Mouse (Mus musculus) cerebellum, adult 2 months (tissue): ENCODE data around the gene Mrpl2. TPM values are rescaled to one million over a fixed set of nuclear protein-coding genes. Genes with fewer than 3 reads are reported as not detected.
A peak's percentile ranks its signal among the peaks of the same experiment; 100 is the strongest.

Experiments
- DNase-seq, 2 experiments: peaks; one replicate each; pipeline ENCODE4 v3.0.0; 2021
- H3K27ac ChIP-seq: fragments of 200-500 bp; 2 replicates; pipeline ENCODE4 v1.5.1; 2012; ENCODE audit warnings: low read length, control low read depth, inconsistent platforms; ENCODE audit not compliant: insufficient read depth
- H3K27me3 ChIP-seq: fragments of 200-500 bp; 2 replicates; pipeline ENCODE4 v1.6.1; 2012; ENCODE audit warnings: inconsistent platforms, mild to moderate bottlenecking, low read length, moderate library complexity; ENCODE audit not compliant: control insufficient read depth, insufficient read depth
- H3K4me1 ChIP-seq: fragments of 200-500 bp; 2 replicates; pipeline ENCODE4 v1.6.1; 2011; ENCODE audit warnings: low read length; ENCODE audit not compliant: control insufficient read depth, insufficient read depth
- H3K4me3 ChIP-seq: fragments of 200-500 bp; replicated peaks from 2 replicates; pipeline ENCODE3; 2011; ENCODE audit warnings: mild to moderate bottlenecking, low read depth, low read length, control low read depth; ENCODE audit not compliant: insufficient read depth
- CTCF ChIP-seq: fragments of 200-500 bp; IDR thresholded peaks from 2 replicates; pipeline ENCODE4 v1.5.1; 2011; ENCODE audit warnings: low read depth, mild to moderate bottlenecking, control low read depth, low read length, moderate library complexity, borderline replicate concordance; ENCODE audit not compliant: insufficient read depth
- POLR2A ChIP-seq: fragments of 200-500 bp; IDR thresholded peaks from 2 replicates; pipeline ENCODE4 v1.6.1; 2011; ENCODE audit warnings: low read length, control low read depth, borderline replicate concordance; ENCODE audit not compliant: insufficient read depth
- WGBS: fragments of 180-500 bp; shearing (Covaris S2); methylation state at CpG from one replicate; pipeline ENCODE4 v1.1.7; 2018; 5-methylcytosine and 5-hydroxymethylcytosine counted together
- polyA plus RNA-seq: library from polyadenylated mRNA; depleted of rRNA; stranded (reverse); fragments of >200 nt; gene quantifications from 2 replicates; pipeline ENCODE4 v1.2.3, GENCODE M21; 2012

The Mrpl2 gene
- polyA plus RNA-seq, 1 experiment = 67.5 TPM

DNA sequence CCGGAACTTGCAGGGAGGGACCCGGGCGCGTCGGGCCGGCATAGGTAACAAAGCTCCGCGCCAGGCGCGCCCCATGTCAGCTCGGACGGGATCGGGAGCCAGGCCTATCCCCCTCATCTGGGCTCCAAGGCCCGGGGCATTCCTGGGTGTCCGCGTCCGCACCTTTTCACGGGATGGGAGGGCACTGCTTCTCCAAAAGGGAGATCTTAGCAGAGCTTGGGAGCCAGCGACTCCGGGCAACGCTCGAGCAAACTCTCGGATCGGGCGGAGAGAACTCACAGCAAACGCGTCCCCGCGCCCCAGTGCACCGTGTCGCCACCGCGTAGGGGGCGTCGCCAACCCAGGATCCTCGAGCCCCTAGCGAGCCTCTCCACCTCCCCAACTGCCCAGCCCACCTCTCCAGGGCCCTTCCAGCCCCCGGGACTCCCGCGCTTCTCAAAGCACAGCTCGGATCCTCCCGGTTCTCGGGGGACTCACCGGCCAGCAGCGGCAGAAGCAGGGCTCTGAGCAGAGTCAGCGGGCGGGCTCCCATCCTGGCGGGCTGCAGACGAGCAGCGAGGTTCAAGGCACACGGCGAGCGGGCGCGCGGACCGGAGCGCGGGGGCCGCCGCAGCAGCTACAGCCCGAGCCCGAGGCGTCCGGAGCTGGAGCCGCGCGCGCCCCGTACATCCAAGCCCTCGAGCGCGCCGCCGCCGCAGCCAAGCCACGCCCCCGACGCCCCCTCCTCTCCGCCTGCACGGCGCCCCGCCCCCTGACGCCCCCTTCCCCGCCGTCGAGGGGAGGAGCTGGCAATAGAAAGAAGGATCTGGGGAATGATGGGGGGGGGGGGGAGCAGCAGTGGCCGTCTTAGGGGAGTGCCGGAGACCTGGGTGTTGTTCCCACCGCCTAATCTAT is 17.0 kb upstream of the Mrpl2 start, which contains the start of gene Ptk7:
Gene Ptk7 (minus strand): TSS at position 714 of the 894 bp plus-strand sequence.
- peak; percentile 52 to 65 for DNase-seq
- H3K27me3 ChIP-seq = no peaks in the 10 kb centered on the region
- under 1% methylated on average over 84 of the region's 90 CpGs for WGBS
- TF ChIP-seq CTCF (no peak), POLR2A (0 out of 2 replicates have a peak, but pooled peaks have one; percentile 12)
- H3K4me3 ChIP-seq = peak within 1 kb of the TSS; percentile 79
- H3K27ac ChIP-seq = 0 out of 2 replicates have a peak within 1 kb of the TSS, but pooled peaks have one; percentile 15
- peaks cover 8% of the 10 kb centered on the region for H3K4me1 ChIP-seq

DNA sequence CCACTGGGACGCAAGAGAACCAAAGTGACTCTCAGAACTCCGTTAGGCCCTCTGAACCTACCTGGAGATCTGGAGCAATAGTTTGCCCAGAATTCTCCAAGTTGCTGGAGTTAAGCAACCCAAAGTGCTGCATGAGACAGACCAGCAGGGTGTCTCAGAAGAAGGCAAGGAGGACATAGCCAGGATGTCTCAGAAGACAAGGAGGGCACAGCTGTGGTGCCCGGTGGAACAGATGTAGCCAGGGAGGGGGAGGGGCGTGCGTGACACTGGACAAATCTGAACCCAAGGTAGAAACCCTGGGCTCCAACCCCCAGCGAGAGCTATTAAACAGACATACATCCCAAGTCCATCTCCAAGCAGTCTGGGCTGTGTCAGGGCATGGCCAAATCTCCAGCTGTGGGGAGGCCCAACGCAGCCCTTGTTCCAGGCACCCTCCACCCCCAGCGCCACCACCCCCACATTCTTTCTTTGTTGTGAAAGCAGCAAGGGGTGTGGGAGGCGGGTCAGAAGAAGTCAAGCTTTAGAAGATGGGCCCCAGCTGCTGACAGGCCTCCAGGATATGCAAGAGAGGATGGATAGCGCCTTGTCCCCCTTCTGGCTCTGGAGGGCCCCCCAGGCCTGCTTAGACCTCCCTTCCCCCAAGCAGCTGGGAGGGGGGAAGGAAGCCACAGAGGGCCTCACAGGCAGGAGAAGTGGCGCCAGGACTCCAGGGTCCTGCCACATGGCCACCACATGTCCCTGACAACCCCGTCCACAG is 16.2 kb upstream of the Mrpl2 start:
- Histone ChIP-seq H3K27ac (no peak overlapping the region), H3K4me1 (peaks cover 8% of the 10 kb centered on the region), H3K4me3 (peak overlapping the region; percentile 79), H3K27me3 (no peaks in the 10 kb centered on the region)
- TF ChIP-seq CTCF = no peak
- TF ChIP-seq POLR2A = no peak
- WGBS = 21% methylated on average over 12 of the region's 12 CpGs
- no peak for DNase-seq

DNA sequence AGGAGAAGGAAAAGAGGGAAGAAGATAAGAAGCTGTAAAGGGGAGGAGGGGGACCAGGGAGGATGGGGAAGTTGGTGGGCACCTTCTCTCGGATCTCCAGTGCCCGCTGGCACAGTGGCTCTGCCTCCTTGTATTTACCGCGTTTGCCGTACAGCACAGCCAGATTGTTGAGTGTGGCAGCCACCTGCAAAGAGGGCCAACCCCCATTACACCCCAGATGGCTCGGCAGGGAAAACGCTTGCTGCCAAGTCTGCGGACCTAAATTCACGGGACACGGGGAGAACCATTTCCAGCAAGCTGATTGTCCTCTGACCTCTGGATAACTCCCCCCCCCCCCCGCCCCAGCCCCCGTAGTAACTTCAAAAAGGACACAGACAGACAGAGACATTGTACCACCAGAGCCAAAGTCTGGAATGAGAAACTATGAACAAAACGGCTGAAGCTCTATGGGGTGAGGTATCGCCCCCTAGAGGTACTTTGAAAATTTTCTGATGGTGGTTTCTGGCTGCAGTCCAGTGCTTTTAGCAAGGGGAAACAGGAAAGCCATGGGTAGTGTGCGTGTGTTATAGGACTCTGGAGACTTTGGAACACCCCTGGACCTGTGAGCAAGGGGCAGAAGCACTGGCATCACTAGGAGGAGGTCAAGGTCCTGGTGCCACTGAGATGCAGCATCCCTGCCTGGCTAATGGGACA is 9.1 kb upstream of the Mrpl2 start:
- peaks cover 7% of the 10 kb centered on the region for H3K4me1 ChIP-seq
- H3K27ac ChIP-seq = no peak overlapping the region
- TF ChIP-seq POLR2A (no peak), CTCF (peak; percentile 60)
- H3K4me3 ChIP-seq = peak overlapping the region; percentile 37
- 2% methylated on average over 15 of the region's 15 CpGs for WGBS
- peak; percentile 73 to 75 for DNase-seq
- H3K27me3 ChIP-seq = no peaks in the 10 kb centered on the region

DNA sequence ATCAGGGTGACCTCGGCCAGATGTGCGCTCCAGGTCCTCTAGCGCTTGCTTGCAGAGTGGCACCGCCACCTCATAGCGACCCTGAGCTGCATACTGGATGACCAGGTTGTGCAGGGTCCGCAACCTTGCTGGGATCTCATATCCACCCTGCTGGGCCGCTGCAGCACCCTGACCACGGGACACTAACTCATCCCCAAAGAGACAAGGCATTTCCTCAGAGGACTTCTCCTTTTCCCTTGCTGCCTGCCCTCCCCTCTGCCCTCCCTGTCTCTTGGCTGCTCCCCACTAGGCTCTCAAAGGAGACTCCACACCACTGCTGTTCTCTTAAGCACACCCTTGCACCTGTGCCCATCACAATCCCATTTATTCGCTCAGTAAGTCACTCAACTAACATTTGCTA is 6.1 kb upstream of the Mrpl2 start:
- DNase-seq = no peak
- H3K4me1 ChIP-seq = peaks cover 17% of the 10 kb centered on the region
- no peak for TF ChIP-seq POLR2A
- TF ChIP-seq CTCF = no peak
- 79% methylated on average over 9 of the region's 9 CpGs for WGBS
- H3K27ac ChIP-seq = no peak overlapping the region
- no peak overlapping the region for H3K4me3 ChIP-seq
- no peaks in the 10 kb centered on the region for H3K27me3 ChIP-seq

DNA sequence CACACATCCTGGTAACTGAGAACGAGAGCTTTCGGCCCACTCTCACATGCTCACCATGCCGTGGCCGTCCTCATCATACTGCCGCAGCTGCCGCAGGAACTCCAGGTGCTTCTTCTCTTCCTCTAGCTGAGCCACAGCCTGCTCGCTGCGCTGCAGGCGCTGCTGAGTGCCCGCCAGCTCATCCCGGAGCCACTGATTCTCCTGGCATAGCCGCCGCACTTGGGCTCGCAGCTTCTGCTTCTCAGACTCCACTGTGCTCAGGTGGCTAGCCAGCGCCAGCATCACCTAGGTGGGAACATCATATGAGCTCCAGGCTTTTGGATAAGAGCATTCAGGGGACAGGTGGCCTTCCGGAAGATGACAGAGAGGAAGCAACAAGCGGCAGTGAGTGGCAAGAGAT is 4.0 kb upstream of the Mrpl2 start:
- Histone ChIP-seq H3K4me3 (no peak overlapping the region), H3K27me3 (no peaks in the 10 kb centered on the region), H3K4me1 (peaks cover 13% of the 10 kb centered on the region), H3K27ac (0 out of 2 replicates have a peak overlapping the region, but pooled peaks have one; percentile 40)
- TF ChIP-seq POLR2A = no peak
- TF ChIP-seq CTCF = no peak
- 80% methylated on average over 17 of the region's 17 CpGs for WGBS
- no peak for DNase-seq

DNA sequence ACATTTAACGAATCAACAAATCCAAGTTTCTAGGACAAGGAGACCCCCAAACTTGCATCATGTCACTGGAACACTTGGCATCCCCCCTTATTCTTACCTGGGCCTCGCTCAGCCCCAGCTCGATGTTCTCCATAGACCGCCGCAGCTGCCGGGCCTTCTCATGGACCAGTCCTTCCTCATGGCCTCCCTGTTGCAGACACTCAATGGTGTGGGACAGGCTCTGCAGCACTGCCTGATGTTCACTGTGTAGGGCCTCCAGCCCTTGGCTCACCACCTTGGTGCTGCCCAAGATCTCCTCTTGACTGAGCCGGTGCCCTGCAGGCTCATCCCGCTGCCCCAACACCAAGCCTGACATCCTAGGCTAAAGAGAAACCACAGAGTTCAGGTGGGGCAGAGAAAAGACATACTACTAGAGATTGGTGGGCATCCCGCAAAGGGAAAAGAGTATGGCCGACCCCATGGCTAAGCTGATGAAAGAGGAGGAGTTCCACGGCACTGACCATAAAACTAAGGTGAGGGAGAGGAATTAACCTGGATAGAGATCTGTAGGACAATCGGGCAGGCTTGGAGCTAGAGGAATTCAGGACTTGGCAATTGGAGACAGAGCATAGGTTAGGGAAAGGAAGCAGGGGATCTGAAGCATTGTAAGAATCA is 1.8 kb upstream of the Mrpl2 start:
- TF ChIP-seq POLR2A = no peak
- TF ChIP-seq CTCF = no peak
- Histone ChIP-seq H3K4me3 (peak overlapping the region; percentile 28), H3K27me3 (no peaks in the 10 kb centered on the region), H3K27ac (no peak overlapping the region), H3K4me1 (peaks cover 10% of the 10 kb centered on the region)
- WGBS = 85% methylated on average over 12 of the region's 12 CpGs
- DNase-seq = no peak
